Mouse (Mus musculus): ENCODE data around the gene Gpr75. TPM values are rescaled to one million over a fixed set of nuclear protein-coding genes. Genes with fewer than 3 reads are reported as not detected.

The Gpr75 gene
- polyA plus RNA-seq, 1 experiment from 2014 or later, result 0.94 TPM

Other genes with a start within 250 kb of the Gpr75 start
- gene Acyp2, start 235.8 kb upstream of the Gpr75 start, polyA plus RNA-seq (2015; fragmentation: Nextera tagmentation; extraction: Ambion mirVana), result 6.1 and 8.0 TPM in 2 replicates
- gene Psme4, start 113.6 kb upstream of the Gpr75 start, polyA plus RNA-seq (2015; fragmentation: Nextera tagmentation; extraction: Ambion mirVana), result 25.0 and 28.7 TPM in 2 replicates
- 35.1 and 38.5 TPM in 2 replicates for gene Asb3, start 58 bp downstream of the Gpr75 start, polyA plus RNA-seq (2015; fragmentation: Nextera tagmentation; extraction: Ambion mirVana)
- 13.4 and 15.2 TPM in 2 replicates for gene Erlec1, start 69.0 kb downstream of the Gpr75 start, polyA plus RNA-seq (2015; fragmentation: Nextera tagmentation; extraction: Ambion mirVana)
- gene Chac2, start 101.0 kb downstream of the Gpr75 start, polyA plus RNA-seq (2015; fragmentation: Nextera tagmentation; extraction: Ambion mirVana), result 17.9 and 19.6 TPM in 2 replicates